Mouse (Mus musculus): Measurements from ENCODE around the gene Vmn1r223. TPM values are rescaled to one million over a fixed set of nuclear protein-coding genes. Genes with fewer than 3 reads are reported as not detected.
"Not testable (repeated sequence)": the region's sequence is repeated elsewhere in the genome, so short reads cannot be mapped to it uniquely, and the experiment has no call there.

Vmn1r223 gene
- polyA plus RNA-seq (2015; fragmentation: Nextera tagmentation; extraction: Ambion mirVana) = not detected in 2 replicates

- not testable (repeated sequence) for H3K4me3 ChIP-seq; H3K27ac ChIP-seq; H3K36me3 ChIP-seq; H3K9me3 ChIP-seq (replicated peaks); H3K9ac ChIP-seq; ATAC-seq (replicated peaks; ENCODE audit: insufficient number of reproducible peaks, insufficient read depth, low FRiP score, low read depth); H3K4me1 ChIP-seq (replicated peaks); H3K27me3 ChIP-seq; H3K4me2 ChIP-seq
- WGBS = 80% methylated on average over 1 of the region's 1 CpGs
Measured at GRCm38 (mm10) chr13:23246834-23247233, at the start of gene Vmn1r223. TSS of gene Vmn1r223 (plus strand) at chr13:23247134.

- WGBS = 55% methylated on average over 1 of the region's 1 CpGs
- not testable (repeated sequence) for ATAC-seq (replicated peaks; ENCODE audit: insufficient number of reproducible peaks, insufficient read depth, low FRiP score, low read depth); H3K27me3 ChIP-seq; H3K9ac ChIP-seq; H3K9me3 ChIP-seq (replicated peaks); H3K4me3 ChIP-seq; H3K4me1 ChIP-seq (replicated peaks); H3K4me2 ChIP-seq; H3K27ac ChIP-seq; H3K36me3 ChIP-seq
Measured at GRCm38 (mm10) chr13:23203885-23204284, 43.0 kb upstream of the Vmn1r223 start.

- ATAC-seq (replicated peaks; ENCODE audit: insufficient number of reproducible peaks, insufficient read depth, low FRiP score, low read depth); H3K36me3 ChIP-seq; H3K4me1 ChIP-seq (replicated peaks); H3K4me3 ChIP-seq; H3K9ac ChIP-seq; H3K27me3 ChIP-seq; H3K4me2 ChIP-seq; H3K27ac ChIP-seq; H3K9me3 ChIP-seq (replicated peaks): not testable (repeated sequence)
- WGBS = 70% methylated on average over 2 of the region's 2 CpGs
Measured at GRCm38 (mm10) chr13:23213827-23214226, 33.1 kb upstream of the Vmn1r223 start, which contains the start of gene Vmn1r221. TSS of gene Vmn1r221 (plus strand) at chr13:23214127.

GRCm38 (mm10) chr13:23235847-23236246 is 11.1 kb upstream of the Vmn1r223 start, which contains the start of gene Vmn1r222:
TSS of gene Vmn1r222 (minus strand) at chr13:23235947.
- H3K4me1 ChIP-seq (replicated peaks); H3K4me2 ChIP-seq; H3K27me3 ChIP-seq; H3K36me3 ChIP-seq; H3K9ac ChIP-seq; ATAC-seq (replicated peaks; ENCODE audit: insufficient number of reproducible peaks, insufficient read depth, low FRiP score, low read depth); H3K4me3 ChIP-seq; H3K9me3 ChIP-seq (replicated peaks); H3K27ac ChIP-seq: not testable (repeated sequence)

GRCm38 (mm10) chr13:23258546-23259048 is 11.7 kb downstream of the Vmn1r223 start:
- Histone ChIP-seq H3K9ac (no peak overlapping the region), H3K4me1 (replicated peaks) (no peaks in the 10 kb centered on the region), H3K27ac (no peak overlapping the region), H3K36me3 (no peaks in the 10 kb centered on the region), H3K4me2 (no peak overlapping the region), H3K27me3 (no peaks in the 10 kb centered on the region), H3K9me3 (replicated peaks) (no peaks in the 10 kb centered on the region), H3K4me3 (no peak overlapping the region)
- ATAC-seq (replicated peaks; ENCODE audit: insufficient number of reproducible peaks, insufficient read depth, low FRiP score, low read depth) = no peak
- 66% methylated on average over 2 of the region's 2 CpGs for WGBS

- not testable (repeated sequence) for ATAC-seq (replicated peaks; ENCODE audit: insufficient number of reproducible peaks, insufficient read depth, low FRiP score, low read depth); H3K4me3 ChIP-seq; H3K4me2 ChIP-seq; H3K4me1 ChIP-seq (replicated peaks); H3K9me3 ChIP-seq (replicated peaks); H3K9ac ChIP-seq; H3K27ac ChIP-seq; H3K36me3 ChIP-seq; H3K27me3 ChIP-seq
- WGBS = 84% methylated on average over 3 of the region's 3 CpGs
Measured at GRCm38 (mm10) chr13:23268606-23269005, 21.7 kb downstream of the Vmn1r223 start.

GRCm38 (mm10) chr13:23269127-23269526 is 22.2 kb downstream of the Vmn1r223 start:
- H3K9me3 ChIP-seq (replicated peaks); H3K9ac ChIP-seq; H3K27ac ChIP-seq; H3K27me3 ChIP-seq; H3K4me3 ChIP-seq; H3K4me1 ChIP-seq (replicated peaks); H3K36me3 ChIP-seq; ATAC-seq (replicated peaks; ENCODE audit: insufficient number of reproducible peaks, insufficient read depth, low FRiP score, low read depth): not testable (repeated sequence)
- H3K4me2 ChIP-seq = peak overlapping the region; percentile 56
- WGBS = 38% methylated on average over 4 of the region's 4 CpGs

- H3K27me3 ChIP-seq = peaks cover 5% of the 10 kb centered on the region
- ATAC-seq (replicated peaks; ENCODE audit: insufficient number of reproducible peaks, insufficient read depth, low FRiP score, low read depth) = no peak
- H3K4me2 ChIP-seq = peak overlapping the region; percentile 56
- peaks cover 7% of the 10 kb centered on the region for H3K4me1 ChIP-seq (replicated peaks)
- H3K36me3 ChIP-seq = no peaks in the 10 kb centered on the region
- H3K9ac ChIP-seq = no peak overlapping the region
- peak overlapping the region; percentile 34 for H3K4me3 ChIP-seq
- no peaks in the 10 kb centered on the region for H3K9me3 ChIP-seq (replicated peaks)
- 16% methylated on average over 11 of the region's 11 CpGs for WGBS
- no peak overlapping the region for H3K27ac ChIP-seq
Measured at GRCm38 (mm10) chr13:23269681-23270080, 22.7 kb downstream of the Vmn1r223 start.

GRCm38 (mm10) chr13:23270321-23271101 is 23.6 kb downstream of the Vmn1r223 start:
- WGBS = 3% methylated on average over 34 of the region's 34 CpGs
- ATAC-seq (replicated peaks; ENCODE audit: insufficient number of reproducible peaks, insufficient read depth, low FRiP score, low read depth) = 0 out of 2 replicates have a peak, but pooled peaks have one; percentile 58
- Histone ChIP-seq H3K36me3 (no peaks in the 10 kb centered on the region), H3K9me3 (replicated peaks) (no peaks in the 10 kb centered on the region), H3K4me1 (replicated peaks) (peaks cover 7% of the 10 kb centered on the region), H3K9ac (no peak overlapping the region), H3K27ac (no peak overlapping the region), H3K4me2 (peak overlapping the region; percentile 56), H3K4me3 (peak overlapping the region; percentile 34), H3K27me3 (peaks cover 5% of the 10 kb centered on the region)

GRCm38 (mm10) chr13:23279576-23279975 is 32.6 kb downstream of the Vmn1r223 start:
- Histone ChIP-seq H3K27me3 (no peaks in the 10 kb centered on the region), H3K9me3 (replicated peaks) (no peaks in the 10 kb centered on the region), H3K27ac (no peak overlapping the region), H3K4me1 (replicated peaks) (no peaks in the 10 kb centered on the region), H3K4me3 (no peak overlapping the region), H3K36me3 (no peaks in the 10 kb centered on the region), H3K4me2 (no peak overlapping the region), H3K9ac (no peak overlapping the region)
- WGBS = 87% methylated on average over 4 of the region's 4 CpGs
- no peak for ATAC-seq (replicated peaks; ENCODE audit: insufficient number of reproducible peaks, insufficient read depth, low FRiP score, low read depth)

GRCm38 (mm10) chr13:23279992-23280391 is 33.1 kb downstream of the Vmn1r223 start:
- Histone ChIP-seq H3K4me2 (no peak overlapping the region), H3K36me3 (no peaks in the 10 kb centered on the region), H3K27me3 (no peaks in the 10 kb centered on the region), H3K9ac (no peak overlapping the region), H3K27ac (no peak overlapping the region), H3K4me1 (replicated peaks) (no peaks in the 10 kb centered on the region), H3K4me3 (no peak overlapping the region), H3K9me3 (replicated peaks) (no peaks in the 10 kb centered on the region)
- no peak for ATAC-seq (replicated peaks; ENCODE audit: insufficient number of reproducible peaks, insufficient read depth, low FRiP score, low read depth)
- 77% methylated on average over 3 of the region's 3 CpGs for WGBS

All from heart, embryonic 15.5 days (tissue).